Mouse (Mus musculus): ENCODE data around the gene Vmn2r77.
"Not testable (repeated sequence)": the region's sequence is repeated elsewhere in the genome, so short reads cannot be mapped to it uniquely, and the experiment has no call there.

Vmn2r77 gene

GRCm38 (mm10) chr7:86794727-86795126 is at the start of gene Vmn2r77:
Vmn2r77 (plus strand) TSS chr7:86795027.
- no peak for DNase-seq (ENCODE audit: low read depth, low spot score)

- DNase-seq (ENCODE audit: low read depth, low spot score): no peak
Observed at GRCm38 (mm10) chr7:86760751-86761150, 34.1 kb upstream of the Vmn2r77 start.

GRCm38 (mm10) chr7:86764628-86765027 is 30.2 kb upstream of the Vmn2r77 start:
- DNase-seq (ENCODE audit: low read depth, low spot score): no peak

- DNase-seq (ENCODE audit: low read depth, low spot score): no peak
Observed at GRCm38 (mm10) chr7:86771621-86772020, 23.2 kb upstream of the Vmn2r77 start.

GRCm38 (mm10) chr7:86775617-86776325 is 19.1 kb upstream of the Vmn2r77 start, which contains the start of gene Folh1:
Folh1 (minus strand) TSS chr7:86775943.
- no peak for DNase-seq (ENCODE audit: low read depth, low spot score)

GRCm38 (mm10) chr7:86815241-86815640 is 20.4 kb downstream of the Vmn2r77 start:
- not testable (repeated sequence) for DNase-seq (ENCODE audit: low read depth, low spot score)

GRCm38 (mm10) chr7:86815716-86816115 is 20.9 kb downstream of the Vmn2r77 start:
- not testable (repeated sequence) for DNase-seq (ENCODE audit: low read depth, low spot score)

GRCm38 (mm10) chr7:86816466-86816865 is 21.6 kb downstream of the Vmn2r77 start:
- DNase-seq (ENCODE audit: low read depth, low spot score): no peak
